Mouse (Mus musculus): ENCODE measurements around the gene Gm20388.

DNA sequence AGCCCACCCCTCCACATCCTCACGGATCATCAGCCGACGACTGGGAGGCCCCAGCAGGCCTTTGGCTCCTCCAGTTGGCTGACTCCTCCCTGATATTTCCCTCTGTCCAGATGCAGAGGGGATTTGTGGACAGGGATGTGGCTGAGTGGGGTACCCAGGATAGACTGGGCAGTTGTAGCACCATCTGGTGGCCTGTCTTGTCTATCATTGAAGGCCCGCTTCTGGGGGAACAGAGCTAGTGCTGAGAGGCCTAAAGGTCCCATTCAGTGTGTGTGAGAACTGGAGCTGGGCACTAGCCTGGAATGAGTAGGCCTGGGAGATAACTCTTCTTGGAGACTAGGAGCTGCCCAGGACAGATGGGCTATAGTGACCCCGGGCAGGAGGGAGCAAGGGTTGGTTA, 3321.1 kb downstream of the Gm20388 start:
- TF ChIP-seq POLR2A (IDR thresholded peaks at IDR 0.05; ENCODE audit: insufficient read depth, low read depth, low read length) (no peak), CTCF (IDR thresholded peaks at IDR 0.05; ENCODE audit: insufficient read depth, low read depth, low read length) (no peak)

Data from olfactory bulb, adult 2 months (tissue).